Mouse (Mus musculus) spleen, postnatal 10 days (tissue): ENCODE measurements around the gene Picalm.
"Not testable (repeated sequence)": the region's sequence is repeated elsewhere in the genome, so short reads cannot be mapped to it uniquely, and the experiment has no call there.

Experiments
- DNase-seq, 2 experiments: peaks; one replicate each; pipeline ENCODE4 v3.0.0; 2021 to 2022; ENCODE audit warnings: low spot score in 2 of 2

The Picalm gene

GRCm38 (mm10) chr7:90131831-90132241, 1.8 kb downstream of the Picalm start:
- DNase-seq, result peak in 1 of 2 experiments; percentile 47

GRCm38 (mm10) chr7:90132322-90132721, 2.3 kb downstream of the Picalm start:
- no peak for DNase-seq

DNA sequence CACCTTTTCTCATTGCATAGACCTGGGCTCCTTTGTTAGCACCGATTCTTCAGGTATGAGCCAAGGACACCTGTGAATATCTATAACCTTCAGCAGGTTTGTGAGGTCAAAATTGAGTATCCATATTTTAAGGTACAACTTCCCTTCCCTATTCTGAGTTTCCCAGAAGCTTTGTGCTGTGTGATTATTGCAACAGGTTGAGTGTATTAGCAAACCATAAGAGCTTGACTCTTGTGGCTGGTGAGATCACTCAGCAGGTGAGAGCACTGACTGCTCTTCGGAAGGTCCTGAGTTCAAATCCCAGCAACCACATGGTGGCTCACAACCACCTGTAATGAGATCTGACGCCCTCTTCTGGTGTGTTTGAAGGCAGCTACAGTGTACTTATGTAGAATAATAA, 6.7 kb downstream of the Picalm start:
- DNase-seq, result no peak

- no peak for DNase-seq
These were observed 8.3 kb downstream of the Picalm start for GRCm38 (mm10) chr7:90138359-90138758.

GRCm38 (mm10) chr7:90140290-90140689, 10.3 kb downstream of the Picalm start:
- no peak for DNase-seq

DNA sequence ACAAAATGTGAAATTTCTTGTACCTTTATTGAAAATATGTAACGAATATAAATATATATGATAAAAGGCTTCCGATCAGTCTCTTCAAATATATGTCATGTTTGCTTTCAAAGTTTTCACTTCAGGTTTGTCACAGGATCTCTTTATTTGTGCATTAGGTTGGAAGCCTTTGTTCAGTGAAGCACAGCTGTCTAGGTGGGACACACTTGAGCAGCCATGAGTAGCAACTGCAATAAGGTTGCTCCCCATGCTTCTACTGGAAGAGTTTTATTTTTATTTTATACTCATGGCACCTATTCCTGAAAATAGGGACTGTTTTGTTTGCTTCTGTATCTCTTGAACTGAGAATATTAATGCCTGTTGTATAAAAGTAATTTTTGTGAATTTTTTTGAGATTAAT, 14.3 kb downstream of the Picalm start:
- DNase-seq, result no peak

DNA sequence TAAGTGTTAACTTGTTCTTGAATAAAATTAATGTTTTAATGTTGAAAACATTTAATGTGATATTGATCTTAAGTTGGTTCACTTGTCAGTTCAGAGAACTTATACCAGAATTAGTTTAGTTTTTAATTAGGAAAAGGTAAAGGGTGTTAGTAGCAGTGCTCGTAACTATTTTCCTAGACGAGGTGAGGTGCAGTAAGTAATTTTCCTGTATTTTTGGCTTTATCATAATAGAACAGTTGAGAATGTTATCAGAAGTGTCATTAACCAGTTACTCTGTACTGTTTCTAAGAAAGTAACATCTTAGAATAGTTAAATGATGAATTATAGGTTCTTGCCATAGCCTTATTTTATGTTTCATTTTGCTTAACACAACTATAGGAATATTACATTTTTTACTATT, 15.0 kb downstream of the Picalm start:
- no peak for DNase-seq

DNA sequence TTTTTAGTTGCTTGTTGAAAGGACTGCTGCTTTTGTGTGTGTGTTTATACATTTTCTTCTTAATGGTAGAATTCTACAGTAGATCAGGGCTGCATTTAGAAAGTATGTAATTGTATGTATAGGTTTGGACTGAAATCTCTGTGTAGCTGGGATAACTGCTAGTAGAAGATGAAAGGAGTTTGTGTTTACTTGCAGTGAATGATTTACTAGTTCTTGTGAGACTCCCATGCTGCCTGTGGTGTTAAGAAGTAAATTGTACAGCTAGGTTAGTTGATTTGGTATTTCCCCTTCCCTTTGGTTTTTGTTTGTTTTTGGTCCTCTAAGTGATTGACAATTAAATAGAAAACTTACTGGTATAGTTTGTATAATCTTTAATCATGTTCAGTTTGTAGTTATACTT, 15.4 kb downstream of the Picalm start:
- DNase-seq, result no peak

GRCm38 (mm10) chr7:90145897-90146296, 15.9 kb downstream of the Picalm start:
- DNase-seq, result no peak

DNA sequence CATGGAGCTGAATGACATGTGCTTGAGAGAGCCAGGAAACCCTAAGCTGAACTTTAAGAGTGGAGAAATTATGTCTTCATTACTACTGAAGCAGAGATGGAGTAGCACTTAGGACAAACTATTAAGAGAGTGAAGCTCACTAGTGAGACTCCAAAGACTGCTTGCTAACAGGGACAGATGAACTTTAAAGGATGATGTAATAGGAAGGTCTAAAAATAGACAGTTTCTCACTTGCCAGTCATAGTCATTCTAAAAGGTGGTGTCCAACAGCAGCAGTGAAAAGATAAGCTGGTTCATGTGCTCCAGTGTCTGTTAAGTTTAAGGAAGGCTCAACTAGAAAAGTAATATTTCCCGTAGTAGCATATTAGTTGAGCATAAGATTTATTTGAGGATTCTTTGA, 16.3 kb downstream of the Picalm start:
- no peak for DNase-seq

- no peak for DNase-seq
These were observed 18.0 kb downstream of the Picalm start for GRCm38 (mm10) chr7:90148023-90148422.

GRCm38 (mm10) chr7:90148516-90148915, 18.5 kb downstream of the Picalm start:
- DNase-seq, result no peak

GRCm38 (mm10) chr7:90150311-90150710, 20.3 kb downstream of the Picalm start:
- peak in 1 of 2 experiments; percentile 70 for DNase-seq

DNA sequence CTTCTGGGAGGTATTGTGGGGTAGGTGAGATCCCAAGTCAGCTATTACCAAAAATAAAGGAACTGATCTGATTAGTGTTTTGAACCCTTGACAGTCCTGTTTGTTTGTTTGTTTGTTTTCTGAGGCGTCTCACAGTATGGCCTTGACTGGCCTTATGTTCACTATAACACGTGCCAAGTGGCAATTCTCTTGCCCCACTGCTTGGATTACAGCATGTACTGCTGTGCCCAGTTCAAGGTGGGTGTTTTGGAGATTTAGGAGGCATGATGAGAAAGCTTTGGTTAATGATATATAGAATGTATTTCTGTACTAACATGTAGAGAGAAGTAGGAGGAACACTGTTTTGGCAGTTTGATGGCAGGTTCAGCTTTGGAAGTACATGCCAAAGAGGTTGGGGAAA, 28.0 kb downstream of the Picalm start:
- DNase-seq, result no peak

DNA sequence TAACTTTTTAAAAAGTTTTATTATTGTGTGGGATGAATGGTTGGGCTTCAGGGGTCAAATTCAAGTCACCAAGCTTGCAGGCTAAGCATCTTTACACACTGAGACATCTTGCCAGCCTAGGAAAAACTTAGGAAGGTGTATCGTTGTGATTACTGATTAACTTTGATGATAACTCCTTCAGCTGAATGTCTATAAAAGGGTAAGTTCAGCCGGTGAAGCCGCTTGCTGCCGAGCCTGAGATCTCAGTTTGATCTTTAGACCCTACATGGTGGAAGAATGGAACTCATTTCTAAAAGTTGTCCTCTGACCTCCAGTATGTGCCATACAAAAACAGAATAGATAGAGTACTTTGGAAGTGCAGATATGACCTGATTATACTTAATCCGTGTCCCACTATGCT, 30.6 kb downstream of the Picalm start:
- no peak for DNase-seq

- DNase-seq, result no peak
These were observed 34.3 kb downstream of the Picalm start for GRCm38 (mm10) chr7:90164276-90164675.

- no peak for DNase-seq
These were observed 36.0 kb downstream of the Picalm start for GRCm38 (mm10) chr7:90165970-90166369.

GRCm38 (mm10) chr7:90167777-90168176, 37.8 kb downstream of the Picalm start:
- DNase-seq, result not testable (repeated sequence)

- no peak for DNase-seq
These were observed 43.8 kb downstream of the Picalm start for GRCm38 (mm10) chr7:90173778-90174177.

DNA sequence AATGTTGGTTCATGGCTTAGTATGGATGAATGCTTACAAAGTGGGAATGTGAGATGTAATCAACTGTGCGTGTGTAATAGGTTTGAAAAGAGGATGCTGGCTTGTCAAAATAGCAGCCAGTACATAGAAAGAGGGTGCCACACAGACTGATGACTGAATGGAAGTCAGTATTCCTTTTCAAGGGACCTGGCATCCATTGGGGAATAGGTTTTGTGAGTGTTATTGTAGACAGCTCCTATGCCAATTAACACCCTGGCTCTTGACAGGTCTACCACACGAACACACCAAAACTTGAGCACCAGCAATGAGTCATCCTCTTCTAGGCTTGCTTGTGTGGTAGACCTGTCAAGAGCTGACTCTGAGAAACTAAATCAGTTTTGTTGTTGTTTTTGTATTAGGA, 45.6 kb downstream of the Picalm start:
- no peak for DNase-seq

GRCm38 (mm10) chr7:90180635-90181034, 50.6 kb downstream of the Picalm start:
- DNase-seq, result no peak

- no peak for DNase-seq
These were observed 70.2 kb downstream of the Picalm start for GRCm38 (mm10) chr7:90200251-90200650.

DNA sequence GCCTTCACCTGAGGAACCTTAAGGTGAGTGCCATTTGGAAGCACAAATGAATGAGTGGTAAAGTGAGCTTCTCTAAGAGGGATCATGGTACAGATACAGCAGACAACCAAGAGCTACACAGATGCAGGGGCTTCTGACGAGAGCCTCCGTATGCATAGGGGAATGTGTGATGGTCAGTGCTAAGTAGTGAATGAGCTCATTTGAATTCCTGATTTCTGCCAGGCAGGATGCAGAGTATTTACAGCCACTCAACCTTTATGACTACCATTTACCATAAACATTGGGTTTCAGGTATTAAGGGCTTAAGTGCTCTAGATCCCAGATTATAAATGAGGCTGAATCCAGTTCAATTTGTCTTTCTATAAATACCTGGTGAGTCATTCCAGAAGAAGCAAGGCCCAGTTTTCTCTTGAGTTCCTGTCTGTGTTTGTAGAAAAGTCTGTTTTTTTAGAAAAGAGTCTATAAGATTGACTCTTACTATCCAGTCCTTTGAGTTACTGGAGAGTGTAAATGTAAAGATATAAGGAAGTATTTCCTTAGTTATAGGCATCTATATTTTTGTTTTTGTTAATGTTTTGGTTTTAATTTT, 72.0 kb downstream of the Picalm start:
- no peak for DNase-seq

GRCm38 (mm10) chr7:90203914-90204313, 73.9 kb downstream of the Picalm start:
- DNase-seq, result no peak
